Mouse (Mus musculus) urinary bladder, postnatal 36 days (tissue): ENCODE results near the gene Nup133.

Source experiments
- DNase-seq, 2 experiments: peaks; one replicate each; pipeline ENCODE4 v3.0.0; 2022; ENCODE audit warnings: low spot score in 2 of 2, mixed read lengths in 1 of 2

Gene Nup133

GRCm38 (mm10) chr8:123887956-123888355 lies 61.1 kb downstream of the Nup133 start:
- DNase-seq = no peak

DNA sequence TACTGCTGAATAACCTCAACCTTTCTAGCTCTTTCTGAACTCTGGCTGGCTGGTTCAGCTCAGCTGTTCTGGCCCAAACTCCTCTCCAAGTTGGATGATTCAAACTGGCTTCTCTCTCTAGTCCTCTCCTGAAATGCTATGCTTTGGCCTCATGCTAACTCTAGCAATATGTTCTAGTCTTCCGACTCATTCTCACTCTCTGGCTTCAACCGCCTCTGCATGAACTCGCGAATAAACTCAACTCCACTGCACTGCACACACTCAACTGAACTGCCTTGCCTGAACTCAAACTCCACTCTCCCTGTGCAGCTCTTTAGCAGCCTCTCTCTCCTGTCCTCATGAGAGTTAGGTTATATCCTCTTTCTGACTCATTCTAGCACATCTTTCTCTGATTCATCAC lies 61.9 kb downstream of the Nup133 start:
- no peak for DNase-seq

GRCm38 (mm10) chr8:123884721-123885565 lies 64.1 kb downstream of the Nup133 start:
- DNase-seq = no peak

DNA sequence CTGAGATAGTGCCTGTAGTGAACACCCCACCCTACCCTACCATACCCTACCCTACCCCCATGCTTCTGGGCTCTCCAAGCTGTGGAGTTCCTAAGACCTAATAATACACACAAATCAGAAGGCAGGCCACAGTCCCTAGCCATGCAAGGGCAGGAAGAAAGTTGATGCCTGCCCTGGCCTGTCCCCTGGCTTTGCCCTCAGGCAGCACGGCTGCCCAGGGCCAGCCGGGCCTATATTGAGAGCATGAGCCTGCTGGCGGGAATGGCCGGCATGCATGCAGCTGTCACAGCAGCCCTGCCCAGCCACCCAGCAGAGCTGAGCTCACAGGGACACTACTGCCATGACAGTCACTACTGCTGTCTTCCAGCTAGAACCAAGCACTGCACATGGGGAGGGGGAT lies 66.0 kb downstream of the Nup133 start:
- no peak for DNase-seq

DNA sequence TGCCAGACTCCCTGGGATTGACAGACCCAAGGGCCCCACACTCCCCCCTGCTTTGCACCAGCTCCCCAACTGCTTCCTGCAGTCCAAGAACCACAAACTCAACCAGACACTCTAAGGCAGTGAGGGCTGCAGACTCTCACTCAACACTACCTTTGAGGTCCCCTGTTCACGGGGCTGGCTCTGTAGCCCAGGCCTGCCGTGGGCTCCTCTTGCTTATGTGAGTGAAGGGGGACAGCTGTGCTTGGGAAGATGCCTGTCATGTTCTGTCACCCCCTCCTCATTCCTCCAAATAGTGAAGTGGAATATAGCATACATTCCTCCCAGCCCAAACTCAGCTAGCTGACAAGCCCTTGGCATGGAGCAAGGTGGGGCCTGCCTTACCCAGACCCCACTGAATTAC lies 66.7 kb downstream of the Nup133 start:
- no peak for DNase-seq

DNA sequence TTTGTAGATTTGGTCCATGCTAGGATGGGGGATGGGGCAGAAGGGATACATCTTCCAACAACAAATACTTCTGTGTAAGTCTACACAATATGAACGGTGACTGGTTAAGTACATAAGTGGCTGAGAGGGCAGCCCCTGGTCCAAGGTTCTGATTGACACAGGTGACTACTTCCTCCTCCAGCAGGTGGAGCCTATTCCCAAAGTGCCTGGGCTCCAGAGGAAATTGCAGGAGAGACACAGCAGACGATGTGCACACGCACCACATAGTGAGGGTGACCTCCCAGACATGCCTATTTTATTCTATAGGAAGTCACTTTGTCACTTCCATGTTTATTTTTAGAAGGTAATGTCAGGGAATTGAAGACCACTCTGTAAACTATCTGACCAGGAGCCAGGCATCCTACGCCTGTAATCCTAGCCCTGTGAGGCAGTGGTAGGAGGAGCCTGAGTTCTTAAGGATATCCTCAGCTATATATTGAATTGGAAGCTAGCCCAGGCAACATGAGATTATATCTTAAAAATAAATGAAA lies 68.2 kb downstream of the Nup133 start:
- DNase-seq = no peak

- DNase-seq = no peak
These were observed 68.8 kb downstream of the Nup133 start for GRCm38 (mm10) chr8:123880271-123880670.

- DNase-seq = no peak
These were observed 71.2 kb downstream of the Nup133 start for GRCm38 (mm10) chr8:123877865-123878264.

- DNase-seq = no peak
These were observed 74.7 kb downstream of the Nup133 start for GRCm38 (mm10) chr8:123874324-123874723.

- DNase-seq = no peak
These were observed 75.7 kb downstream of the Nup133 start for GRCm38 (mm10) chr8:123873364-123873763.

- DNase-seq = no peak
These were observed 77.0 kb downstream of the Nup133 start for GRCm38 (mm10) chr8:123872048-123872447.

GRCm38 (mm10) chr8:123866971-123867370 lies 82.1 kb downstream of the Nup133 start:
- no peak for DNase-seq

- no peak for DNase-seq
These were observed 83.3 kb downstream of the Nup133 start for GRCm38 (mm10) chr8:123865786-123866185.

- DNase-seq = no peak
These were observed 88.7 kb downstream of the Nup133 start for GRCm38 (mm10) chr8:123860386-123860785.

GRCm38 (mm10) chr8:123859648-123860259 lies 89.3 kb downstream of the Nup133 start, which contains the start of gene Ccsap:
Gene Ccsap, minus strand, starts transcription at chr8:123860209.
- peak; percentile 31 to 38 for DNase-seq

- DNase-seq = peak; percentile 88 to 90
These were observed 90.0 kb downstream of the Nup133 start for GRCm38 (mm10) chr8:123858941-123859647.

DNA sequence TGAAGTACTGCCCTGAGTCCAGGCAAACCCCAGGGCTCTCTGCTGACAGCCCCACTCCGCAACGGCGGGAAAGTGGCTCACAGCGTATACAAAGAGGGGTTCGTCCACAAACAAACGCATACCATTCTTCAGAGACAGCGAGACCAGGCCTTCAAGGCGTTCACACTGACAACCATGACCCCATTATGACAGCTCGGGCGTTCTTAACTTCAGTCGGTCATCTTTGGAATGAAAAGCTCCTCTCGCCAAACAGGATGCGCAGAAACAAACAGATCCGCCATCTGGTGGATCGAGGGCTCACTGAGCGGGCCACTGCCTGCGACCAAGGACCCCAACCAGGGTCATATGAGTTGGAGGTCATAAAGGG lies 90.5 kb downstream of the Nup133 start:
- no peak for DNase-seq

DNA sequence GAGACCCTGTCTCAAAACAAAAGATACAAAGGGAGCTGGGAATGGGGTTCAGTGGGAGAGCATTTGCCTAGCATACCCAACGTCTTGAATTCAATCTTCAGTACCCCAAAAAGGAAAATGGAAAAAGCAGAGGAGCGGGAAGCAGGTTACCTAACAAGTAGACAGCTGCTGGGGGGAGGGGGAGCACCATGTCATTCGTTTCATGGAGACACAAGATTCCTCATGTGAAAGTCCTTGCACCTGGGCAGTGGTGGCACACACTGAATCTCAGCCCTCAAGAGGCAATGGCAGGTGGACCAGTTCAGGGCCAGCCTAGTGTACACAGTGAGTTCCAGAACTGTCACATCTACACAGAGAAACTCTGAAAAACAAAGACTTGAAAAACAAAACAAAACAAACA lies 91.7 kb downstream of the Nup133 start:
- no peak for DNase-seq

DNA sequence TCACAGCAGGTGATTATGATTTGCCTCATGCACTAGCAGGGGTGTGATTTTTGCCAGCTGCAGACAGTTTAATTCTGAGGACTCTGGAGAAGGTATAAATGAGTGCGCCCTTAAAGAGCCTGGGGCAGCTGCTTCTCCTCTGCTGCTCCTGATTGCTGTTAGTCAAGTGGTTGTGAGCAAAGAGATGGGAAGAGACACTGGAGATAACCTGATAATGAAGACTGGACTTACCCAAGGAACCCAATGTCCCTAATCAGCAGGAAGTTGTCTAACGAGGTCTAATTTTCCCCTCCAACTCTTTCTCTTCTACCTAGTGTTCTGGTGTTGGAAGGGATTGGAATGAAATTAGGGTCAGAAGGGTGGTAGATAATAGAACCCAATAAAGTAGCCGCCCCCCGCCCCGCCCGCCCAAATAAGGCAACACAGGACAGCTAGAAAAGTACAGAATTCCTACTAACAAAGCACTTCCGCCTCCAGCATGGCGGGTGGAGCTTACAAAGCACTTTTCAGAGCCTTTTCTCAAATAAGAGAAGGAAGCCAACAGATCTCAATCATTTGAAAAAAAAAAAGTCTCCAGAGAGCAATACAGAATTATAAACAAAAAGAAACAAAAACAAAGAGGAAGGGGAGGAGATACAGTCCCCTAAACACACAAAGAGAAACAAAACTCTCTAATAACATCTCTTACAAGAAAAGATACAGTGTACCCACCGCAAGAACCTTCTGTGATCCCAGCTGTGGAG lies 94.2 kb downstream of the Nup133 start:
- DNase-seq = no peak

GRCm38 (mm10) chr8:123854252-123854651 lies 94.8 kb downstream of the Nup133 start:
- DNase-seq = no peak

DNA sequence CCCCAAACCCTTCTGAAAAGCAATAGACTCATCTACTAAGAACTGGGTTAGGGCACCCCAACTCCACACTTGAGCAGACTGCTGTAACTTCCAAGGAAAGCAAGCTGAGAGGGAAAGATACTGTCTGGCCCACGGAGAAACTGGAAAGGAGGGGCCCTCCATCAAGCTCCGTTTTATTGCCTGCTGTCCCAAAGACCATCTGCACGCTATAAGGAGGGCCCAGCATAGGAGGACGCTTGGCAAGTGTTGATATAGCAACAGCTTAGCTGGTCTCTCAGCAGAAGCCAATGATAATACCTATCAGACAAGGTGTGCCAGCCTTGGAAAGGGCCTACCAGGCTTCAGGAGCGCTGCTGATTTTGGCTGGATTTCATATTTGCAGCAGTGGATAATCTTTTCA lies 97.5 kb downstream of the Nup133 start:
- DNase-seq = no peak

DNA sequence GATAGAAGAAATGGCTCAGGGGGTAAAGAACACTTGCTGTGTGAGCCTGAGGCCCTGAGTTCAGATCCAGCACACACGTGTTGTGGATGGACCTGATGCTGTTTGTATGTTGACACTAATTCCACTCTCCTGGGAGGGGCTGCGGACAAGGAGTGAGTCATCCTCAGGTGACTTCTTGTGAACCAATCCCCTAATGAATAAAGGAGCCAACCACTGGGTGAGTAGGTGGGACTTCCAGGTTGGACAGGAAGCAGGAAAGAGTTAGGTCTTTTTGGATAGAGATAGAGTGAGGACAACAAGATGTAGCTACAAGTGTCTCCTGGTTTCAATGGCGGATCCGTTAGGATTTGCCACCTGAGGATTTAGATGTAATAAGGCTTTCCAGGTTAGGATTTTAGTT lies 99.7 kb downstream of the Nup133 start:
- DNase-seq = no peak
